Mouse (Mus musculus) mouse trophoblast stem cell (cell line): ENCODE data around the gene Rsbn1l.

ENCODE experiments used
- in situ Hi-C, 2 experiments: fragments of 300-500 bp; cut with MseI, MboI; formaldehyde crosslinking; loops; 2 replicates in 1 of 2; 3 replicates in 1 of 2; pipeline ENCODE4 v1.15.1; 2025

The Rsbn1l gene

GRCm38 (mm10) chr5:20906191-20906590 lies 50.0 kb downstream of the Rsbn1l start:
- in situ Hi-C loops: no loop called here

- in situ Hi-C loops: no loop called here
These were observed 50.8 kb downstream of the Rsbn1l start for GRCm38 (mm10) chr5:20905437-20905836.

- in situ Hi-C loops: no loop called here
These were observed 51.6 kb downstream of the Rsbn1l start for GRCm38 (mm10) chr5:20904647-20905046.

GRCm38 (mm10) chr5:20897446-20898167 lies 58.6 kb downstream of the Rsbn1l start:
- in situ Hi-C loops: no loop called here

DNA sequence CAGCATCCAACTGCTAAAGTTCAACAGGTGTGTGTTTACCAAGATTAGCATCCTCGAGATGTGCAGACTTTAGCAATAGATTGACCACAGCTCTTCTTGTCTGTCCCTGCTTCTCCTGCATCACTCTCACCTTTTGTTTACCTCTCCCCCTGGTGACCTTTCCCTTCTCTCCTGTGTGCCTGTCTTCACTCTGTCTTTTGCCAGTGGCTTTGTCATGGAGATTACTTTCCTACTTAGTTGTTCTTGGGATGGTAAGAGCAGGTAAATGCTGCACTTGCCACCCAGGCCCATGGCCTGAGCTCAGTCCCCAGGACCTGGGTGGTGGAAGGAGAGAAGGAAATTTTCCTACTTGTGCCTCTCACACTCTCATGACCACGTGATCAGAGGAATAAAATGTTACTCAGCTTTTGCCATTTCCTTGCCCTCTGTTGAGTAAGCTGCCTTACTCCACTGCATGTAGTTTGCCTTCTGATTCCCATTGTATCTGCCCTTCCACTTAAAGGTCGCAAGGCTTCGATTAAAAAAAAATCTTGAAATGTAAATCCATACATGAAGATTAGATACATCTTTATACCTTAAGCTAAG lies 72.1 kb downstream of the Rsbn1l start:
- in situ Hi-C loops: no loop called here

DNA sequence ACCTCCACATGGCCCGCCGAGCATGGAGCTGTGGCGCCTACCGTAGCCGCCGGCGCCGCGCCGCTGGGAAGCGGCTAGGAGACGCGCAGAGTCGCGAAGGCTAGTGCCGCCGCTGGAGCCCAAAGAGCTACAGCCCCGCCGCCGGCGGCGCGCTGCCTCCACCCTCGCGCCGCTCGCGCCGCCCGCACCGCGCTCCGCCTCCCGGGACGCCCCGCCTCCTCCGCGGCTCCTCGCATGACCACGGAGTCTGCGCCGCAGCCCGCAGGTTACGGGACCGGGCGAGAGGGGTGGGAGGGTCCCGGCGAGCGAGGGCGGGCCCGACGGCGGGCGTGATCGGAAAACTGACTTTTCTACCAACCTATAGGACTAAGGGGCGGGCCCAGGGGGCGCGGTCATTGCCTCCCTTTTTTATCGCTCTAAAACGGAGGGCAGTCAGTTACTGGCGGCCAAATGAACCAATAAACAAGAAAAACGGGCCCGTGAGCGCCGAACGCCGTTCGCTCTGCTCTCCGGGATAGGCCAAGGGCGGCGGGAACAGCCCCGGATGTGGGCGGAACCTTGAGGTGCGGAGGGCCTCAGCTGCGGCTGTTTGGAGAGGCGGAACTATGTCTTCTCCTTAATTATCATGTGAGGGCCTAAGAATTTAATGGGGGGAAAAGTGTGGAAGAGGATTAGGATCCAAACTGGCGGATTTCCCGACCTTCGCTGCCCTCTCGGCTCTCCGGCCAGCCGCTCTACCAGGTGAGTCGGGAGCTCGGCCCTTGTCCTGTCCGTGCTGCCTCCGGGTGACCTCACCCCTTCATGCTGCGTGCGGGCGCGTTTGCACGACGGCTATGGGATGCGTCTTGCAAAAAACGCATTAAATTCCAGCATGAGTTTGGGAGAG lies 74.0 kb downstream of the Rsbn1l start, which contains the start of the genes Phtf2 and Tmem60:
TSS of gene Phtf2 (minus strand) at position 210 of the 886 bp plus-strand sequence.
TSS of gene Tmem60 (plus strand) at position 277 of the 886 bp plus-strand sequence.
- in situ Hi-C loops: no loop called here

DNA sequence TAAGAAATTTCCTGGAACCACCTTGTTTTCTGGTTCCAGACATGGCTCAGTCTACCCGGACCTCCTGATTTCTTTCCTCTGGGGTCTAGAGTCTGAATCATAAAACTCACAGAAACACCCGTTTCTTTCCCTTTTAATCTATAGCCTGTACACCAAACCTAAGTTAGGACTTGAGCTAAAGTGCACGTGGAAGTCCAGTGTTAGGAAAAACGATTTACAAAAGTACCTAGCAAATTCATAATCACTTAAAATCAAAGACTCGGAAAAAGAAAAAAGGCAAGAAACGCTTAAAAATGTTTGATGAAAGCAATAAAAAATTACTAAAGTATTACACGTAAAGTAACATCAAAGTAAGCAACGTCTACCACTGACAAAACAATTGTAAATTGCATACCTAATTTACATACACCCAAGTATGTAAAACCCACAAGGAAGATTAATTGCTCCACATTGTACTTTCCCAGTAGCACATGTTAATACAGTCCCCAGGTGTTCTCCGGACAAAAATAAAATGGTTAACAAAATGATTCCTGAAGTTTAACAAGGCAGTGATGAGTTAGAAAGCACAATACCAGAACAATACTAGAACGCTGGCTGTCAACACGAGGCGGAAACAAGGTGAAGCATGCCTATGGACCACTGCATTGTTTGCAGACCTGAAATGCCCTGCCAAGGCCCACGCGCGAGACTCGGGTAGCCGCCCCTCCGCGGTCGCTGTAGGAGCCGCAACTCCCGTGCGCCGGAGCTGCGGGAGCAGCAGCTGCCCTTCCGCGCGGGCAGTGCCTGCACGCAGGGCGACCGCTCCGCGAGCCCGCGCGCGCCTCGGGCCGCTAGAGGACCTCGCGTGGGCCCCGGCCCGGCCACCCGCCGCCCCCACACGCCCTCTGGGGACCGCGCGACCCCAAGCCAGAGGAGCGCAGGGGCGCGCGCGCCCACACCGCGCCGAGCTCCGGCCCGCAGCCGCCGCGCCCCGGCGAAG lies 75.1 kb downstream of the Rsbn1l start:
- in situ Hi-C loops: no loop called here

DNA sequence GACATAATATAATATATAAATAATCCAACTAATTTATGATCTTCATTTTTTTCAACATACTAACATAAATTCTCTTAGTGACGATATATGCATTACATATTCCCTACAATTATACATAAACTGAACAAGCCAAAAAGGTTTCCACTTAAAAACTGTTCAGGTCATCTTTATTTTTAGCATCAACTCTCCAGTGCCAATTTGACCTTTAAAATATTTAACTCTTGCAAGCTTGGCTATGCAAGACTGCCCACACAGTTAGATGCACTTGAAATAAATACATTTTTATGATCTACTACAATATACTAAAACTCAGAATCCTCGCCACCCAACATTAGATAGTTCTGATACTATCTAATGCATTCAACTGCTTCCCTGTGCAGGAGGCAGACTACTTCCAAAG lies 75.8 kb downstream of the Rsbn1l start:
- in situ Hi-C loops: no loop called here

DNA sequence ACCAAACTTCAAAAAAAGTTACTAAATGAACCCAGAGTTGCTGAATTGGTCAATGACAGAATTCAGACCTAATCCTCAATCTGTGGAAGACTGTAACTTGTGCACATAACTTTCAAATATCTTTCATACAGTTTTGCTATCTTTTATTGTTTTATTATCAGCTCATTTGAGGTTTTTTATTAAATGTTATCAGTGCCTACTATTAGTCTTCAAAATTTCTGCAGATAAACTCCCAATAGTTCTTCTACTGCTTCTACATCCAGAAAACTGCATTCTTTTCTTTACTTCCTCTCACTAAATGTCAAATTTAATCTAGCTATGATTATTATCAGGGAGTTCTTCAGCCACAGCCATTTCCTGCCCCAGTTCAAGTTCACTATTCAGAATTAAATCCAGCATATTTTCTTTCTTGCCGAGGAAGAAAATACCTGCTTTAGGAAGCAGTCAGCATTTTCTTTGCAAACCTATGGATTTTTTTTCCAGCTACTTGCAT lies 79.2 kb downstream of the Rsbn1l start:
- in situ Hi-C loops: no loop called here

DNA sequence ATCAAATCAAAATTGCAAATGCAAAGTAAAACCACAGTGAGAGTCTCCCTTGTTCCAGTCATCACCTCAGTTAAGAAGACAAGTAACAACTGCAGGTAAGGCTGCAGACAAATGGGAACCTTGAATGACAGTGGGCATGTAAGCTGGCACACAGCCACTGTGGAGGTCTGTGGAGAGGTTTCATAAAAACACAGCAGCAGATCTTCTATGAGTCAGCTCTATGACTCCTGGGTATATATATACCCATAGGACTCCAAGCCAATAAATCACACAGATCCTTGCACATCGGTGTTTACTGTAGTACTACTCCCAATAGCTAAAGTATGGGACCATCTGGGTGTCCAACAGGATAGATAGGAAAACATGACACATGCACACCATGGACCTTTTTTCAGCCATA lies 83.1 kb downstream of the Rsbn1l start:
- in situ Hi-C loops: no loop called here

GRCm38 (mm10) chr5:20865193-20865755 lies 90.9 kb downstream of the Rsbn1l start:
- in situ Hi-C loops: no loop called here

DNA sequence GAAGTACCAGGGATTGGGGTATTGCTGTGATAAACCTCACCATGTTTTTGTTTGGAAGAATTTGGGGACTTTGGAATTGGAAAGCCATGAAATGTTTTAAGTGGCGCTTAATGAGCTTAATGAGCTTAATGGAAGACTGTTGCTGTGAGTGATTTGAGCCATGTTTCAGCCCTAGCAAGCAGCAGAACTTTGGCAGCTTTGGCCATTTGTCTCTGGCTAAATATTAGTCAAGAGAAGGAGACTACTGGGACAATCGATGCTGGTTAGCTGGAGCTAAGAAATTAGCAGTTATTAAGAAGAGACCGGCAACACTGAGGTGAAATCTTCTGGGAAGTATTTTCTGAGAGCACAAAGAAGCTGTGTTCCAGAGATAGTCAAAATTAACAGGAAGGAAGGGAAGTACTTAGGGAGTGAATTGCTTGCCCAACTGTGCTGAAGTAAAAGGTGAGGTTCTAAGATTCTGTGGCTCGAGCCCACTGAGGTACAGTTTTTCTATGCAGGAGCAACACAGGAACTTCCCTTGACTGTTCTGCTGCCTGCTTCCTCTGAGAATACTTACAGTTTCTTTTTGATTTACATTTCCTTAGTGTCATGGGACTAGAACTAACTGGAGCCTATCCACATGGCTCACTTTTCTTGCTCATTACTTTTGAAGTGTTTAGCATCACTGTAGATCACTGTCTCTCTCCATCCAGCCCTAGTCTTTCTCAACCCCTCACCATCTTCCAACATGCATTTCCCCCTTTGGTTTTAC lies 91.8 kb downstream of the Rsbn1l start:
- in situ Hi-C loops: no loop called here

GRCm38 (mm10) chr5:20861901-20862300 lies 94.3 kb downstream of the Rsbn1l start:
- in situ Hi-C loops: no loop called here

GRCm38 (mm10) chr5:20860565-20860964 lies 95.6 kb downstream of the Rsbn1l start:
- in situ Hi-C loops: no loop called here

DNA sequence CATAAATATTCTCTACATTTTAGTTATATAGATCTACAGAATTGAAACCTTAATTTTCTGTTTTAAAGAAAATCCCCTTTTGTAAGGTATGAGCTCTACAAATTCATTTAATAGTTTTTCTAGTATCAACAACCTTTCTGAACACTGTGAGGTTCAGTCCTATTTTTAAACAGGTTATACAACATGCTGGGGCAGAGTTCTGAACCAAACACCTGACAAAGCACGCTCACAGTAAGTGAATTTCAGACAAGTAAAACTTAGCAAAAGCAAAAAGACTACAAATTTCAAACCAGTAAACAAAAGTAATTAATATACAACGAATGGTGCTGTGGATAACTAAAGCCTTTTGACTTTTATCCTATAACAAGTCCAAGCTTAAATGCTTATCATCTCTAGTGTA lies 97.8 kb downstream of the Rsbn1l start:
- in situ Hi-C loops: no loop called here

DNA sequence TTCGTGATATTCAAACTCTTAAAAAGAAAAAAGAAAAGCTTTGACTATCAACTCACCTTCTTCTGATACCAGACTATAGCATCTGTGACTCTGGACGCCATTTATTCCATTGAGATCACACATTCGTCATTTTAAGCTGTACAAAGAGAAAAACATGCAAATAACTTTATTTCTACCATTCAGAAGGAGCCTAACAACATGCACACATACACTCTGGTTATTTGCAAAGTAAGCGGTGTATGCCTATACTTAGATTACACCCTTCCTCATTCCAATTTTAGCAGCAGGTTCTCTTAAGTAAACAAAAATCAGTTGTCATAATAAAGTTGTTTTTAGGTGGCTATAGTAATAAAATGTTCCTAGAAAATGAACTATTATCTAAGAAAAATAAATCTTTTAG lies 101.1 kb downstream of the Rsbn1l start:
- in situ Hi-C loops: no loop called here

GRCm38 (mm10) chr5:20847010-20847409 lies 109.2 kb downstream of the Rsbn1l start:
- in situ Hi-C loops: no loop called here

DNA sequence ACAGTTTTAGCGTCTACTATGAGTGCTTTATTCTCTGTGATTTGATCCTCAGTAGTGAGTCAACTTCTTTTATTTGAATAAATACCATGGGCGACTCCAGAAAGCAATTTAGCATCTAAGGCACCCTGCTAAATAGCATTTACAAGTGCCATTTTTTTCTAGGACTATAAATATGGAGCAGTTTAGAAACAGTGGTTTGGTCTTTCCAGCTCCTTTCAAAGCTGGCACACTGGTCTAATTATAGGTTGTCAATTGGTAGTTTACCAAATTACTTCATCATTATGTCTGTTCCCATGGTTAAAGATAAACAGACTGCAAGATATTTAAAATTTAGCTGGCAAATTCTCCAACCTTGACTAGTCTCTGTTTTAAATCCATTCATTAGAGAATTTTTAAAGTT lies 112.4 kb downstream of the Rsbn1l start:
- in situ Hi-C loops: no loop called here

DNA sequence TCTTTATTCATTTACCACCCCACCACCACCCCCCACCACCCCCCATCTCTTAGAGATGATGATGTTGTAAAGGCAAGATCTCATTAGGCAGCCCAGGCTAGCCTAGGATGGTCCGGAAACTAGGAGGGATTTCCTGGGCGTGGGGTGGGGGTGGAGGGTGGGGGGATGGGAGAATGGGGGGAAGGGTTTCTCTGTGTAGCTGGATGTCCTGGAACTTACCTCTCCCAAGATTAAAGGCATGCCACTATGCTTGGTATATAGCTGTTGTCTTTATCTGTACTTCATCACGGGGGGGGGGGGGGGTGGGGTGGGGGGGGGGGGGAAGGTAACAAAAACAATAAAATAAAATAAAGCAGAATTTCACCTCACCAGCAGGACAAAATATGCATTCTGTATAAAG lies 112.8 kb downstream of the Rsbn1l start:
- in situ Hi-C loops: no loop called here
